Mouse (Mus musculus): Measurements from ENCODE around the gene 6030498E09Rik. TPM values are rescaled to one million over a fixed set of nuclear protein-coding genes. Genes with fewer than 3 reads are reported as not detected.

6030498E09Rik gene
- polyA plus RNA-seq, 1 experiment: not detected

- H3K4me3 ChIP-seq (replicated peaks; ENCODE audit: extremely low read depth, low read depth, low read length): no peak overlapping the region
- no peaks in the 10 kb centered on the region for H3K4me1 ChIP-seq (ENCODE audit: control insufficient read depth, insufficient read depth, low read length)
- no peak for TF ChIP-seq POLR2A (IDR thresholded peaks at IDR 0.05; ENCODE audit: borderline replicate concordance, extremely low read depth, low read depth, low read length)
- TF ChIP-seq CTCF (IDR thresholded peaks at IDR 0.05; ENCODE audit: insufficient read depth, low read length): no peak
- DNase-seq: no peak
- WGBS: 38% methylated on average over 1 of the region's 1 CpGs
Observed at GRCm38 (mm10) chrX:38958571-38958970, 186.1 kb downstream of the 6030498E09Rik start.

- DNase-seq: no peak
- H3K4me3 ChIP-seq (replicated peaks; ENCODE audit: extremely low read depth, low read depth, low read length): no peak overlapping the region
- 84% methylated on average over 5 of the region's 5 CpGs for WGBS
- TF ChIP-seq CTCF (IDR thresholded peaks at IDR 0.05; ENCODE audit: insufficient read depth, low read length) (no peak), POLR2A (IDR thresholded peaks at IDR 0.05; ENCODE audit: borderline replicate concordance, extremely low read depth, low read depth, low read length) (no peak)
- H3K4me1 ChIP-seq (ENCODE audit: control insufficient read depth, insufficient read depth, low read length): no peaks in the 10 kb centered on the region
Observed at GRCm38 (mm10) chrX:38996265-38996664, 223.8 kb downstream of the 6030498E09Rik start.

Other genes starting within 250 kb of the 6030498E09Rik start
- 3.4 and 4.1 TPM in 2 replicates for gene Cul4b, start 196.5 kb upstream of the 6030498E09Rik start, polyA plus RNA-seq (2012; rRNA removed)
- 5.2 and 8.5 TPM in 2 replicates for gene Mcts1, start 172.1 kb upstream of the 6030498E09Rik start, polyA plus RNA-seq (2012; rRNA removed)
- 9.0 and 14.2 TPM in 2 replicates for gene C1galt1c1, start 137.6 kb upstream of the 6030498E09Rik start, polyA plus RNA-seq (2012; rRNA removed)

Measured in lung, adult 2 months (tissue).